Mouse (Mus musculus): ENCODE measurements around the gene Ttc29.

DNA sequence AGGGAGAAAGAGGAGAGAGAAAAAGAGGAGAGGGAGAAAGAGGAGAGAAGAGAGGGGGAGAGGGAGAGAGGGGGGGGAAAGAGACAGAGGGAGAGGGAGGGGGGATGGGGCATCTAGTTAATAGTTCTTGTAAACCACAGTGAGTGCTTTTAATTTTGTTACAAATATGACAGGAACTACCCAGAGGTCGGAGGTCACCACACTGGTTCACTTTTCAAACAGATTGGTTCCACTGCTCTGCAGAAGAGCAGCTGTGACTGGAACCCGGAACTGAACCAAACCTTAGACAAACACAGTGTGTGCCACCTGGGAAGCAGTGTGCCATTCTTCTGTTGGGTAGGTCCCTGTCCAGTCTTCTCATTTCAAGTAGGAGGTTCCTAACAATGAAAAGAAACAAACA is 130.9 kb downstream of the Ttc29 start:
- TF ChIP-seq CTCF (IDR thresholded peaks at IDR 0.05; ENCODE audit: control insufficient read depth, insufficient read depth, low read length): no peak
- TF ChIP-seq POLR2A (IDR thresholded peaks at IDR 0.05; ENCODE audit: borderline replicate concordance, control insufficient read depth, low read depth, low read length): no peak

All from bone marrow, adult 2 months (tissue).